Mouse (Mus musculus) c-Kit-negative CD71-positive TER-119-positive erythroid progenitor cells, embryonic 14.5 days (primary cell): ENCODE results near the gene Gm5771.
"Not testable (repeated sequence)": the region's sequence is repeated elsewhere in the genome, so short reads cannot be mapped to it uniquely, and the experiment has no call there.

Experiments
- DNase-seq: peaks from one replicate; pipeline ENCODE4 v3.0.0-alpha.2; 2013; ENCODE audit warnings: low read depth, low spot score

Gene Gm5771

GRCm38 (mm10) chr6:41392056-41392455 is at the start of gene Gm5771:
Gene Gm5771 (plus strand): TSS chr6:41392356.
- DNase-seq, result not testable (repeated sequence)

- DNase-seq, result no peak
Measured at GRCm38 (mm10) chr6:41353932-41354331, 38.2 kb upstream of the Gm5771 start, which contains the start of gene Try10. Gene Try10 (plus strand): TSS chr6:41354105.

- not testable (repeated sequence) for DNase-seq
Measured at GRCm38 (mm10) chr6:41373772-41374171, 18.4 kb upstream of the Gm5771 start.

GRCm38 (mm10) chr6:41377578-41377977 is 14.6 kb upstream of the Gm5771 start, which contains the start of gene Prss3:
Gene Prss3 (minus strand): TSS chr6:41377678.
- DNase-seq, result not testable (repeated sequence)

- DNase-seq, result no peak
Measured at GRCm38 (mm10) chr6:41386781-41387180, 5.4 kb upstream of the Gm5771 start.

- not testable (repeated sequence) for DNase-seq
Measured at GRCm38 (mm10) chr6:41391640-41392039, 516 bp upstream of the Gm5771 start.

- not testable (repeated sequence) for DNase-seq
Measured at GRCm38 (mm10) chr6:41442261-41442660, 50.1 kb downstream of the Gm5771 start.

GRCm38 (mm10) chr6:41446045-41446444 is 53.9 kb downstream of the Gm5771 start, which contains the start of gene Gm10334:
Gene Gm10334 (minus strand): TSS chr6:41446145.
- DNase-seq, result not testable (repeated sequence)
